Mouse (Mus musculus) hindbrain, embryonic 10.5 days (tissue): Measurements from ENCODE around the gene AC134908.4. TPM values are rescaled to one million over a fixed set of nuclear protein-coding genes. Genes with fewer than 3 reads are reported as not detected.

Source experiments
- DNase-seq: peaks from one replicate; pipeline ENCODE4 v3.0.0-alpha.2; 2017; ENCODE audit warnings: low spot score
- H3K27ac ChIP-seq: fragments of 300-500 bp; sonication (generic); 2 replicates; pipeline ENCODE4 v1.5.1; 2016; ENCODE audit warnings: mild to moderate bottlenecking, moderate library complexity
- H3K27me3 ChIP-seq: fragments of 300-500 bp; sonication (generic); 2 replicates; pipeline ENCODE4 v1.6.1; 2016; ENCODE audit warnings: mild to moderate bottlenecking; ENCODE audit not compliant: poor library complexity, insufficient read depth, severe bottlenecking
- H3K36me3 ChIP-seq: fragments of 300-500 bp; sonication (generic); 2 replicates; pipeline ENCODE4 v1.6.1; 2016; ENCODE audit warnings: mild to moderate bottlenecking, moderate library complexity
- H3K4me1 ChIP-seq: fragments of 300-500 bp; sonication (generic); replicated peaks from 2 replicates; pipeline ENCODE4 v1.6.1; 2016; ENCODE audit warnings: mild to moderate bottlenecking
- H3K4me3 ChIP-seq: fragments of 300-500 bp; sonication (generic); 2 replicates; pipeline ENCODE4 v1.5.1; 2016; ENCODE audit warnings: mild to moderate bottlenecking, moderate library complexity
- H3K9me3 ChIP-seq: fragments of 300-500 bp; sonication (generic); 2 replicates; pipeline ENCODE4 v1.6.1; 2016; ENCODE audit warnings: mild to moderate bottlenecking, moderate library complexity
- WGBS: fragments of 180-500 bp; shearing (Covaris S2); methylation state at CpG from one replicate; pipeline ENCODE4 v1.1.7; 2016; 5-methylcytosine and 5-hydroxymethylcytosine counted together
- polyA plus RNA-seq: library from polyadenylated mRNA; unstranded; fragments of >200 nt; fragmentation: Nextera tagmentation; extraction: Ambion mirVana; gene quantifications from 2 replicates; pipeline ENCODE4 v1.2.1, GENCODE M21; 2016

AC134908.4 gene
- polyA plus RNA-seq, 1 experiment from 2014 or later = 3.4 TPM

- H3K9me3 ChIP-seq = no peaks in the 10 kb centered on the region
- under 1% methylated on average over 37 of the region's 37 CpGs for WGBS
Observed at GRCm38 (mm10) chr17:25773549-25774120, 21.8 kb downstream of the AC134908.4 start, which contains the start of gene Narfl. Gene Narfl (plus strand): TSS chr17:25773776.

GRCm38 (mm10) chr17:25769331-25769730 is 26.1 kb downstream of the AC134908.4 start:
- Histone ChIP-seq H3K27me3 (peaks cover 33% of the 10 kb centered on the region; the same call in 1 of the 2 replicates), H3K36me3 (no peaks in the 10 kb centered on the region), H3K27ac (no peak overlapping the region), H3K4me3 (no peak overlapping the region), H3K4me1 (peaks cover 10% of the 10 kb centered on the region), H3K9me3 (no peaks in the 10 kb centered on the region)
- 62% methylated on average over 9 of the region's 9 CpGs for WGBS
- DNase-seq = no peak

More at GRCm38 (mm10) chr17:25773549-25774120, 21.8 kb downstream of the AC134908.4 start, which contains the start of gene Narfl:
- H3K4me1 ChIP-seq = peaks cover 25% of the 10 kb centered on the region
- H3K27me3 ChIP-seq = peaks cover 11% of the 10 kb centered on the region; the same call in 1 of the 2 replicates
- peak within 1 kb of the TSS; percentile 83 for H3K27ac ChIP-seq
- H3K4me3 ChIP-seq = peak within 1 kb of the TSS; percentile 68
- peaks cover 10% of the 10 kb centered on the region for H3K36me3 ChIP-seq
- peak; percentile 99 for DNase-seq

- peak; percentile 60 for DNase-seq
- 63% methylated on average over 5 of the region's 5 CpGs for WGBS
- H3K27ac ChIP-seq = no peak overlapping the region
- peaks cover 38% of the 10 kb centered on the region for H3K27me3 ChIP-seq
- no peaks in the 10 kb centered on the region for H3K9me3 ChIP-seq
- H3K36me3 ChIP-seq = no peaks in the 10 kb centered on the region
- H3K4me3 ChIP-seq = no peak overlapping the region
- H3K4me1 ChIP-seq = peaks cover 16% of the 10 kb centered on the region
Observed at GRCm38 (mm10) chr17:25765886-25766285, 29.6 kb downstream of the AC134908.4 start.

GRCm38 (mm10) chr17:25762591-25762990 is 32.9 kb downstream of the AC134908.4 start:
- no peaks in the 10 kb centered on the region for H3K36me3 ChIP-seq
- H3K4me1 ChIP-seq = peaks cover 16% of the 10 kb centered on the region
- 33% methylated on average over 3 of the region's 3 CpGs for WGBS
- no peak overlapping the region for H3K27ac ChIP-seq
- no peak for DNase-seq
- no peak overlapping the region for H3K4me3 ChIP-seq
- H3K27me3 ChIP-seq = peaks cover 34% of the 10 kb centered on the region
- no peaks in the 10 kb centered on the region for H3K9me3 ChIP-seq

- H3K4me1 ChIP-seq = peaks cover 16% of the 10 kb centered on the region
- peaks cover 32% of the 10 kb centered on the region for H3K27me3 ChIP-seq
- H3K27ac ChIP-seq = no peak overlapping the region
- WGBS = 34% methylated on average over 4 of the region's 4 CpGs
- no peaks in the 10 kb centered on the region for H3K9me3 ChIP-seq
- peak; percentile 50 for DNase-seq
- H3K4me3 ChIP-seq = no peak overlapping the region
- no peaks in the 10 kb centered on the region for H3K36me3 ChIP-seq
Observed at GRCm38 (mm10) chr17:25761561-25761970, 33.9 kb downstream of the AC134908.4 start.

GRCm38 (mm10) chr17:25760148-25760547 is 35.3 kb downstream of the AC134908.4 start:
- WGBS = 83% methylated on average over 8 of the region's 8 CpGs
- H3K4me3 ChIP-seq = no peak overlapping the region
- DNase-seq = no peak
- no peaks in the 10 kb centered on the region for H3K36me3 ChIP-seq
- peaks cover 29% of the 10 kb centered on the region for H3K4me1 ChIP-seq
- H3K27me3 ChIP-seq = peaks cover 25% of the 10 kb centered on the region
- no peaks in the 10 kb centered on the region for H3K9me3 ChIP-seq
- H3K27ac ChIP-seq = no peak overlapping the region

GRCm38 (mm10) chr17:25757691-25758090 is 37.8 kb downstream of the AC134908.4 start:
- H3K4me3 ChIP-seq = no peak overlapping the region

GRCm38 (mm10) chr17:25756378-25757242 is 38.8 kb downstream of the AC134908.4 start:
- no peak overlapping the region for H3K4me3 ChIP-seq
- peaks cover 19% of the 10 kb centered on the region for H3K27me3 ChIP-seq
- 78% methylated on average over 9 of the region's 9 CpGs for WGBS
- H3K36me3 ChIP-seq = no peaks in the 10 kb centered on the region
- no peaks in the 10 kb centered on the region for H3K9me3 ChIP-seq
- no peak overlapping the region for H3K27ac ChIP-seq
- H3K4me1 ChIP-seq = peaks cover 26% of the 10 kb centered on the region
- DNase-seq = no peak

More at GRCm38 (mm10) chr17:25757691-25758090, 37.8 kb downstream of the AC134908.4 start:
- H3K36me3 ChIP-seq = no peaks in the 10 kb centered on the region
- H3K27ac ChIP-seq = no peak overlapping the region
- no peaks in the 10 kb centered on the region for H3K9me3 ChIP-seq
- H3K4me1 ChIP-seq = peaks cover 33% of the 10 kb centered on the region
- H3K27me3 ChIP-seq = peaks cover 19% of the 10 kb centered on the region
- no peak for DNase-seq
- 75% methylated on average over 3 of the region's 3 CpGs for WGBS

- peaks cover 21% of the 10 kb centered on the region for H3K4me1 ChIP-seq
- H3K27me3 ChIP-seq = peaks cover 19% of the 10 kb centered on the region
- H3K4me3 ChIP-seq = no peak overlapping the region
- 57% methylated on average over 4 of the region's 4 CpGs for WGBS
- no peaks in the 10 kb centered on the region for H3K9me3 ChIP-seq
- peak overlapping the region; percentile 16; the same call in 1 of the 2 replicates for H3K27ac ChIP-seq
- DNase-seq = no peak
- no peaks in the 10 kb centered on the region for H3K36me3 ChIP-seq
Observed at GRCm38 (mm10) chr17:25755627-25756377, 39.7 kb downstream of the AC134908.4 start.

GRCm38 (mm10) chr17:25755086-25755485 is 40.4 kb downstream of the AC134908.4 start:
- H3K4me3 ChIP-seq = no peak overlapping the region
- H3K9me3 ChIP-seq = no peaks in the 10 kb centered on the region
- H3K36me3 ChIP-seq = no peaks in the 10 kb centered on the region
- peaks cover 21% of the 10 kb centered on the region for H3K4me1 ChIP-seq
- no peak overlapping the region for H3K27ac ChIP-seq
- peaks cover 19% of the 10 kb centered on the region for H3K27me3 ChIP-seq
- 80% methylated on average over 4 of the region's 4 CpGs for WGBS
- DNase-seq = no peak

- WGBS = 89% methylated on average over 9 of the region's 9 CpGs
- H3K4me1 ChIP-seq = peaks cover 21% of the 10 kb centered on the region
Observed at GRCm38 (mm10) chr17:25754241-25754640, 41.2 kb downstream of the AC134908.4 start, which contains the start of gene Msln. Gene Msln (minus strand): TSS chr17:25754378.

GRCm38 (mm10) chr17:25751446-25751845 is 44.0 kb downstream of the AC134908.4 start:
- no peak overlapping the region for H3K27ac ChIP-seq
- 79% methylated on average over 5 of the region's 5 CpGs for WGBS
- H3K27me3 ChIP-seq = no peaks in the 10 kb centered on the region
- no peaks in the 10 kb centered on the region for H3K36me3 ChIP-seq
- no peak for DNase-seq
- H3K4me1 ChIP-seq = peaks cover 21% of the 10 kb centered on the region
- H3K4me3 ChIP-seq = no peak overlapping the region
- no peaks in the 10 kb centered on the region for H3K9me3 ChIP-seq

More at GRCm38 (mm10) chr17:25754241-25754640, 41.2 kb downstream of the AC134908.4 start, which contains the start of gene Msln:
- no peak for DNase-seq
- Histone ChIP-seq H3K36me3 (no peaks in the 10 kb centered on the region), H3K27ac (no peak within 1 kb of the TSS), H3K4me3 (no peak within 1 kb of the TSS), H3K27me3 (peaks cover 17% of the 10 kb centered on the region), H3K9me3 (no peaks in the 10 kb centered on the region)
